Mouse (Mus musculus) 416B (cell line): ENCODE results near the gene Filip1.

Source experiments
- DNase-seq: peaks from one replicate; pipeline ENCODE4 v3.0.0; 2011; ENCODE audit warnings: low read depth

The Filip1 gene

GRCm38 (mm10) chr9:79979274-79979673 lies 33.4 kb downstream of the Filip1 start:
- DNase-seq = no peak

DNA sequence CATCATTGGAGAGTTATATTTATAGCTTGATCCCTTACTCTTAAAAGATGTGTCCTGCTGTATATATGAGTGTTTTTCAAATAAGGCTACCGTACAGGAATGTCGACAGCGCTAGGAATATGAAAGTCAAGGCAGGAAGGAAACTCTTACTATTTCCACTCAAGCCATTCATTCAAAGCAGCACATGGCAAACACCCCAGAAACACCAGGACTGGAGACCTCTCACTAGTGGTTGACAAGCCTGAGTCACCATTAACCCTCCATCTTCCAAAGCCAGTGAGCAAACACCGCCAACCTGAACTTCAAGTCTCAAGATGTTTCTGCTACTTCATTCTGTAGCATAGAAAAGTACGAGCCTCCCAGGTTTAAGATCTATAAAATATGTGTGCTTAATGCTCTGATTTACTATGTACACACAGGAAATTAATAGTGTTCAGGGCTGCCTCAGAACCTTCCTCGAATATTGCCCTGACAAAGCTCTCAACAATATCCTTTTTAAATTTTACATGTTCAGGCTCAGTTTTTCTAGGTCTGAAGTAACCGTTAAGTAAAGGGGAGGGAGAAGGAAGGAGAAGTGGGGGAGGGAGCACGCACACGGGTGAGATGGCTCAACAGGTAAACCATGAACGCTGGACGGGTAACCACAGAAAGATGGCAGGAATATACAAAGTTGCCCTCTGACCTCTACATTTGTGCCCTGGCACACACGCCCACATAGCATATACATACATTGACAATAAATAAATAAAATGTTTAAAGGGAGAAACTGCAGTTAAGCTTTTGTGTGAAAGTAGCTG lies 34.2 kb downstream of the Filip1 start:
- DNase-seq = no peak

DNA sequence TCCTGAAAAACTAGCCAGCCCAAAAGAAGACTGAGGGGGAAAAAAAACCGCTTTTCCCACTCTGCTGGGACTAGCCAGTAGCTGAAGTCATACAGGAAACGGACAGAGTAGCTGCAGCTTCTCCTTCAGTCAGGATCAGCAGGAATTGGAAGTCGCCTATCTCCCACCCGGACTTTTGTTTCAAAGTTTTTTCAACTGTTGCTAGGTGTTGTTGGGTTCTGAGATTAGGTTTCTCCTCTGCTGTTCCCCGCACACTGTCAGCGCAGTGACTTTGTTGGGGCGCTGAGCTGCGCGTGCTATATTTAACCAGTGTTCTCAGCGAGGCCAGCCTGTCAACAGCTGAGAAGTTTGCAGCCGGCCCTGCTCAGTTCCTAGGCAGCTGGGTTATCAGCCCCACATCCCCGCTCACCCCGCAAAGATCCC lies 35.1 kb downstream of the Filip1 start:
- no peak for DNase-seq

DNA sequence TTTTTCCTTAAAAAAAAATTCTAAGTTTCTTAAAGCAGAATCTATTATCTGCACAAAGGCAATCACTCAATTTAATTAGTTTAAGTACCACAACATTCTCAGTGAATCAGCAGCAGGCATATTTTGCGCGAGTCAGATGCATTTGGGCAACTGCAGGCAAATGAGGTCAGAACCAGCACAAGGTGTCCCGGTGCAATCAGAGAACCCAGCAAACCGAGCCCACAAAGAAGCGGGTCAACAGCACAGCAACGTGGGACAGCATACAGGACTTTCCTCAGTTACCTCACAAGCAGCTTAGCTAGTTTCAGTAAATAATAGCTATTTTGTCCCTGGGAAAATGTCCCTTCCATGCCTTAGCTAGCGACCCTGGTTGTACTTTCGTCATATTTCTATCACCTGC lies 35.9 kb downstream of the Filip1 start:
- no peak for DNase-seq

DNA sequence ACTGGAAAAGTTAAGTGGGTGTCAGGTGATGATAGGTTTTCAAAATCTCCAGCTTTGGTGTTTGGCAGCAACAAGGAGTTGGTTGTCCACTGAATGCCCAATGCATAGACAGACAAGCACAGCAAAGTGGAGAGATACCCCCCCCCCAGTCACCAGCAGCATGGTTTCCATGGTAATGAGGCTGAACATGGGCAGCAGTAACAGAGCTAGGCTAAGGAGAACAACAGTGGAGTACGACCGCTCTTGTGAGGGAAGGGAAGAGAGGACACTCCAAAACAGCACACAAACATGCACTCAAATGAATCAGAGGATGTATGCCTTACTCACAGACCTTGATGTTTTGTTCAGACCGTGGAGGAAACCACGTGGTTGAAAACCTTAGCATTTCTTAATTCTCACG lies 37.5 kb downstream of the Filip1 start:
- DNase-seq = no peak

DNA sequence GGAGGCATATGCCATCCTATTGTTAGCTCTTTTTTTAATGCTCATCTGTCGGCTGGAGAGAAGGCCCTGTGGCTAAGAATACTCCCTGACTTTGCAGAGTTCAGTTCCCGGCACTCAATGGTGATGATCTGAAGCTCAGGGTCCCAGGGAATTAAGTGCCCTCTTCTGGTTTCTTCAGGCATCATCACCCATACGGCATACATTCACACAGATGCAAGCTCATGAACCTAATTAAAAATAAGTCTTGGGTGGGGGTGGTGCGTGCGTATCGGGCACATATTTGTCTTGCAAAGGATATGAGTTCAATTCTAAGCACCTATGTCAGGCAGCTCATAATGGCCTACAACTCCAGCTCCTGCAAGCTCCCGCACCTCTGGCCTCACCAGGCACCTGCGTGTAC lies 39.1 kb downstream of the Filip1 start:
- no peak for DNase-seq

DNA sequence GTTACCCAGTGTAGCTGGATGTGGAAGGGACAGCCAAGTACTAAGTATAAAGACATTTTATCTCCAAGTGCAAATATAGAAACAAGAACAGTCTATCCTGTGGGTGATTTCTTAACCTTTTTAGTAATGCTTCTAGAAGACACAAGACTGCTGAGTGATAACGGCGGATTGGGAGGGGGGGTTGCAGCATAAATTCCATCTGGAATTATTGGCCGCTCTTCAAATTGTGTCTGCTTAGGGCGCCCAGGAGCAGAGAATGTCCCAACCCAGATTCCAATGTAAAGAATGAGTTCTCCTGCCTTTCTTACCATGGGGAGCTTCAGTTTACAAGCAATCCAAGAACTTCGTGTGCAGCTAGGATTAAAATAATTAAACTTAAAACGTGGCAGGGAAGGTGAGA lies 39.9 kb downstream of the Filip1 start:
- DNase-seq = no peak

GRCm38 (mm10) chr9:79971619-79972018 lies 41.0 kb downstream of the Filip1 start:
- DNase-seq = no peak

DNA sequence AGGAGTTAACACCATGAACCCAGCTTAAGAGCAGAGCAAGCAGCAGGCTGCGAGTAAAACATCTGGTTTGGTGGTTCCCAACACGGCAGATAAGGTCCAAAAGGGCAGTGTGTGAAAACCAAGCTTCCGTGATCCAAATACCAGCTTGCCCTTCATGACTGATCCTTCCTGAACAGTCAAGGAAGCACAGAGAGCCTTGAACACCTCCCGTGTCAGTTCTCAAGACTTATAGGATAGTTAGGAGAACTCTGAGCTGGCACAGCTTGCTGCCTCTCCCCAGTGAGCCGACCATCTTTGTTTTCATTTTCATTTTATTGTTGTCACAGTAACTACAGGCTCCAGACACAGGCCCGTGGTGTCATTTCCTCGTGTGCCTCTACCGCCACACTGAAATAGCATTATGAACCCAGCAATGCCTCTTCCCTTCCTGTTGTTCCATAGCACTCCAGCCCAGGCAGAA lies 42.0 kb downstream of the Filip1 start:
- DNase-seq = no peak

DNA sequence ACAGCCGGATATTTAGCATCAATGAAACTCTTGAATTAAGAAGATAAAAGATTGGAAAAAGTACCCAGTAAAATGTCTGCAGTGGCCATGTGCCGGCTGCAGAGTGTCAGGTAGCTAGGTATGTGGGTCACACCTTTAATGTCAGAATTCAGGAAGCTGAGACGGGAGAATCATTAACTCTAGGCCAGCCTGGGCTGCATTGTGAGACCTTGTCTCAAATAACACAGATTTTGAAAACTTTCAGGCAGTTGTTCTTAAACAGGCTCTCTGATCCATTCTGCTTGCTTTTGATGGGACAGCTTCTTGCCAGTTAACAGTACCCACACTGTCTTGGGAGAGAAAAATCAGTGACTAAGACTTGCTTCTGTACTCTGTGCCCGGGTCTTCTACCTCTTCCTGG lies 43.1 kb downstream of the Filip1 start:
- no peak for DNase-seq

DNA sequence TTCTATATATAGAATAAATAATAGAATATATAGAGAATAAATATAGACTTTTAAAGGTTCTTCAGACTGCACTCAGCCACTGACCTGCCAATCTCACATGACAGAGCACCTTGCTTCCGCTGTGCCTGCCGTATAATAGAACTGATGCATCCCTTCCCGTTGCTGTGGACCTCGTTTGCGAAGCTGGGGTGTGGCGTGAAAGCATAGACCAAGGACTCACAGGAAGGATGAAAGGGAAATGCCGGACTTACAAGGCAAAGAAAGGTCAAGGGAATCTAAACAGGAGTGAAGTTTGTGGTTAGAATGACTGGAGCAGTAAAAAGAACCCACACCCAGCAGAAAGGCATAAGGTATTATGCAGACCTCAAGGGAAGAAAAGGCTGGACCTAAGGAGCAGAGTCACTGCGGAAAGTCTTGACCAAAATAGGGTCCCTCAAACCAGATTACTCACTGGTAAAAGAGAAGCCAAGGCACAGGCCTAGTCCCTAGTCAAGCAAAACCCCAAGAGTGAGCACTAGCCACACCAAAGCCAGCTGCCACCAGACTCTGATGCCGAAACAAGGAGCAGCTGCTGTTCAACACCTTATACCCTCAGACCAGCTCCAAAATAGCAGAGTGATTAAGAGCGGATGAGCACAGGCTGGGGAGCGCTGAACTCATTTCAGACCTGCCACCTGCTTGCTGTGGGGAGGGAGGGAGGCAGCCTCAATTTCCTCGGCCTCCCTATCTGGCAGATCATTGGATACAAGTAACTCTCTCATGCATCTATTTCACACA lies 45.8 kb downstream of the Filip1 start:
- no peak for DNase-seq

DNA sequence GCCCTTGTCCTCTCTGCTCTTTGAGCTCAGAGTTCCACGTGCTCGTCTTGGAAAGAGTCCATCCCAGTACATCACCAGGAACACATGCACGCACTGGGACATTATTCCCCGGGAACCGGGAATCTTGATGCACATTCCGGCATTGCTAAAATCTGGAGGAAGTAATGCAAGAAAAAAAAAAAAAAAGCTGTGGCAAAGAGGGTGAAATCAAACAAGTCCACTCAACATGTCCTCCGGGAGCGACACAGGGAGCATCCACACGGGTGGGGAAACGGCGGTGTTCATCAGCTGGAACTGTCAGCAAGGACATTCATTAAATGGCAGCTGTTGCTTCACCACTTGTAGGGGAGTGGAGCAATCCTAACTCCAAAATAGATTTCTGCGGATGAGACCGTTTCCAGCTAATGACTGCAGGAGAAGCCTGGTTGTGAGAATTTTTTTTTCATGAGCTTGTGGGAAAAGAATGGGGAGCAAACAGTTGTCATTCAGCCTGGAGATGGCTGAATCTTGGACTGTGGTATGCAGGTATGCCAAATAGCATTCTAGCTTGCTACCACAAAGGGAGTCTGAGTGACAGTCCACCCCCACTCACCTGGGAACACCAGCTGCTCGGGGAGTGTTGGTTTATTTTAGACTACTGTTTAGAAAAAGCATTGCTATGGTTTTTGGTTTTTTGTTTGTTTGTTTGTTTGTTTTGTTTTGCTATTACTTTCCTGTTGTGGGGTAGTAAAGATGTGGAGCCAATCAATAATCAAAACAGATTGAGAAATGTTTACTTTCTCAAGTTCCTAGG lies 46.9 kb downstream of the Filip1 start:
- DNase-seq = no peak

- DNase-seq = no peak
Measured at GRCm38 (mm10) chr9:79965003-79965402, 47.6 kb downstream of the Filip1 start.

DNA sequence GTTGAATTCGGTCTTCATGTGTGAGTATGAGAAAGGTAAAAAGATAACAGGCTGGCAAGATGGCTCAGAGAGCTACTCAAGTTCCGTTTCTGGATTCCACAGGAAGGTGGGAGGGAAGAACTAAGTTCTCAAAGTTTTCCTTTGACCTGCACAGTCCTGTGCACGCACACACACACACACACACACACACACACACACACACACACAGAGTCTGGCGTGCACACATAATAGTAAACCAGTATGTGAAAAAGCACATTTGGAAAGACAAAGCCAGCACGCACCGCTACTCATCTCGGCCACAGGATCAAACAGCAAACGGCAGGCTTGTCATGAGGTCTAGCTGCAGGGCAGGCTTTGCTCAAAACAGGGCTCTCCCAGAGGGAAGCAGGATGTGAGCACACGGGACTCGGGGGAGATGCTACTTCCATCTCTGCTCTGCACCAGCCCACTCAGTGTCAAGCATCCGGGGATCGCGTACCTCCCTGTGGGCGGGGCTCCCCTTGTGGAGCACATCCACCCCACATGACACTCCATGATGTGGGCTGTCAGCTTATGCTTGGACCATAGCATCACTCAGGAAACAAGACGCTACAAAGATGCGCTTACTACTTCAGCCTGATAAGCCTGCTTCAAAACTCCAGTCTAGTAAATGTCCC lies 50.9 kb downstream of the Filip1 start:
- no peak for DNase-seq

DNA sequence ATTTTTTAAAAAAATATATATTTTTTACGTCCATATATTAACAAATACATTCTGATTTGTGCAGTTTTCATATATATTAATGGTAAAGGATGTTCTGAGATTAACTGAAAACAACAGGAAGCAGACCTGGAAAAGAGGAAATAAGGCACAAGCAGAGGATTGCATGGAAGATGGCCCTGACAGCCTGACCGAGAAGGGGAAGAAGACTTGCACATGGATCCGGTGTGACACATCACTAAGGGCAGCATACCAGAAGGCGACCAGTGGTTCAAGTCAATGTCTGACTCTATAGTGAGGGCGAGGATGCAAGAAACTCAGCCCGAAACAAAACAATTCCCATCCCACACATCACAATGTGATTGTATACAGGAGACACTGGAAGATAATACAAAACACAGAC lies 52.2 kb downstream of the Filip1 start:
- no peak for DNase-seq

GRCm38 (mm10) chr9:79958395-79958794 lies 54.3 kb downstream of the Filip1 start:
- no peak for DNase-seq

- DNase-seq = no peak
Measured at GRCm38 (mm10) chr9:79954944-79955343, 57.7 kb downstream of the Filip1 start.

DNA sequence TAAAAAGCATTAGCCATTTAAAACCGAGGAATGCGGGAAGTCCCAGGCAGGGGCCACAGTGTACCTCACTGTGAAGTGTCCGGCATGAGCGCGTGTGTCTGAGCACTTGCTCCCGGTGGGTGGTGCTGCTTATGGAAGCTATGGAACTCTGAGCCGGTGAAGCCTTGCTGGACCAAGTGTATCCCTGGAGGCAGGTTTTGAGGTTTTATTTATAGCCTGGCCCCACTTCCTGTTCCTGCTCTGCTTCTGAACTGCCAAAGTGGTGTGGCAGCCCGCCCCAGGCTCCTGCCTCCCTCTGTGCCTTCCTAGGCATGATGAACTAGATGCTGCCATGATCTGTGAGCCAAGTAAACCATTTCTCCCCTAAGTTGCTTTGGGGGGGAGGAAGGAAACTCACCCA lies 60.7 kb downstream of the Filip1 start:
- DNase-seq = peak; percentile 14

DNA sequence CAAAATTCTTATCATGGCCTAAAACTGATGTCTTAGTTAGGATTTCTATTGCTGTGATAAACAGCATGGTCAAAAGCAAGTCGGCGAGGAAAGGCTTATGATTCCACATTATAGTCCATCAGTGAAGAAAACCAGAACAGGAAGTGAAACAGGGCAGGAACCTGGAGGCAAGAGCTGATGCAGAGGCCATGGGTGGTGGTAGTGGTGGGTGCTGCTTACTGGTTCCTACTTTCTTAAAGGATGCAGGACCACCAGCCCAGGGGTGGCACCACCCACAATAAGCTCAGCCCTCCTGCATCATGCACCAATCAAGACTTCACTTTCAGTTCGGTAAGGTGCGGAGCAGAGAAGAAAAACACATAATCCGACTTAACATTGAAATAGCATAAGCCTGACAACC lies 61.3 kb downstream of the Filip1 start:
- DNase-seq = no peak

GRCm38 (mm10) chr9:79950666-79951065 lies 62.0 kb downstream of the Filip1 start:
- no peak for DNase-seq

DNA sequence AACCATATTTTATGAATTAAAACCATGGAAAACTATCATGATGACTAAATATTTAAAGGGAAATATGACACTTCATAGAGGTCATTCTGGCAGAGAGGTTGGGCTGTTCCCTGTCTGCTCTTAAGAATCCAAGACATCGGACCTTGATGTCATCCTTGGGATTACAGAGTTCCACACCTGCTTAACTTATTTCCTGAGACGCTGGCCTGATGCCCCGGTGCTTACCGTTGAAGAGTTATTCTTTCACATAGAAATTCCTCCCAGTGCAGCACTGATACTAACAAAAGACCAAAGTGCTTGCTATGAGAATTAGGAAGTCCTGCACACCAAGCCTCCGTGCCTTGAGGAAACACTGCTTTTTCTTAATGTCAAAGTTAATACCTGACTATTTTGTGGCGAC lies 62.6 kb downstream of the Filip1 start:
- DNase-seq = no peak

GRCm38 (mm10) chr9:79948376-79948775 lies 64.3 kb downstream of the Filip1 start:
- DNase-seq = no peak
